Mouse (Mus musculus): ENCODE measurements around the gene Zfp367.

Zfp367 gene

GRCm38 (mm10) chr13:64153083-64153682 lies at the start of gene Zfp367:
Gene Zfp367 (minus strand): TSS chr13:64153202.
- DNase-seq (ENCODE audit: low spot score in 2 of 2): peak; percentile 99

GRCm38 (mm10) chr13:64200911-64201310 lies 47.9 kb upstream of the Zfp367 start:
- no peak for DNase-seq (ENCODE audit: low spot score in 2 of 2)

GRCm38 (mm10) chr13:64198310-64198709 lies 45.3 kb upstream of the Zfp367 start:
- no peak for DNase-seq (ENCODE audit: low spot score in 2 of 2)

GRCm38 (mm10) chr13:64197899-64198298 lies 44.9 kb upstream of the Zfp367 start:
- DNase-seq (ENCODE audit: low spot score in 2 of 2): no peak

- no peak for DNase-seq (ENCODE audit: low spot score in 2 of 2)
These were observed 34.1 kb upstream of the Zfp367 start for GRCm38 (mm10) chr13:64187065-64187464.

GRCm38 (mm10) chr13:64186516-64186915 lies 33.5 kb upstream of the Zfp367 start:
- DNase-seq (ENCODE audit: low spot score in 2 of 2): no peak

GRCm38 (mm10) chr13:64185586-64185985 lies 32.6 kb upstream of the Zfp367 start:
- DNase-seq (ENCODE audit: low spot score in 2 of 2): no peak

- DNase-seq (ENCODE audit: low spot score in 2 of 2): no peak
These were observed 32.2 kb upstream of the Zfp367 start for GRCm38 (mm10) chr13:64185176-64185575.

- DNase-seq (ENCODE audit: low spot score in 2 of 2): no peak
These were observed 31.4 kb upstream of the Zfp367 start for GRCm38 (mm10) chr13:64184361-64184760.

GRCm38 (mm10) chr13:64183583-64183982 lies 30.6 kb upstream of the Zfp367 start:
- no peak for DNase-seq (ENCODE audit: low spot score in 2 of 2)

GRCm38 (mm10) chr13:64182091-64182490 lies 29.1 kb upstream of the Zfp367 start:
- DNase-seq (ENCODE audit: low spot score in 2 of 2): no peak

GRCm38 (mm10) chr13:64180888-64181287 lies 27.9 kb upstream of the Zfp367 start:
- DNase-seq (ENCODE audit: low spot score in 2 of 2): peak in 1 of 2 experiments; percentile 32

GRCm38 (mm10) chr13:64180300-64180699 lies 27.3 kb upstream of the Zfp367 start:
- DNase-seq (ENCODE audit: low spot score in 2 of 2): no peak

- DNase-seq (ENCODE audit: low spot score in 2 of 2): no peak
These were observed 26.0 kb upstream of the Zfp367 start for GRCm38 (mm10) chr13:64178746-64179652.

- DNase-seq (ENCODE audit: low spot score in 2 of 2): no peak
These were observed 25.0 kb upstream of the Zfp367 start for GRCm38 (mm10) chr13:64178000-64178399.

- DNase-seq (ENCODE audit: low spot score in 2 of 2): no peak
These were observed 16.7 kb upstream of the Zfp367 start for GRCm38 (mm10) chr13:64169746-64170145.

- no peak for DNase-seq (ENCODE audit: low spot score in 2 of 2)
These were observed 10.2 kb upstream of the Zfp367 start for GRCm38 (mm10) chr13:64163147-64163715.

- no peak for DNase-seq (ENCODE audit: low spot score in 2 of 2)
These were observed 9.6 kb upstream of the Zfp367 start for GRCm38 (mm10) chr13:64162626-64163025.

GRCm38 (mm10) chr13:64161916-64162611 lies 9.1 kb upstream of the Zfp367 start:
- DNase-seq (ENCODE audit: low spot score in 2 of 2): peak in 1 of 2 experiments; percentile 35

GRCm38 (mm10) chr13:64161548-64161915 lies 8.5 kb upstream of the Zfp367 start, which contains the start of gene Habp4:
Gene Habp4 (plus strand): TSS chr13:64161824.
- peak; percentile 97 to 98 for DNase-seq (ENCODE audit: low spot score in 2 of 2)

- DNase-seq (ENCODE audit: low spot score in 2 of 2): no peak
These were observed 4.0 kb upstream of the Zfp367 start for GRCm38 (mm10) chr13:64156966-64157365.

GRCm38 (mm10) chr13:64155171-64155571 lies 2.2 kb upstream of the Zfp367 start:
- peak in 1 of 2 experiments; percentile 23 for DNase-seq (ENCODE audit: low spot score in 2 of 2)

All from heart, adult 9 months (tissue).